Mouse (Mus musculus) kidney, adult 2 months (tissue): ENCODE measurements at regions not wholly inside any gene's neighbourhood (a gene's known extent, or its start where the extent isn't known, plus 50 kb on each side); places are given as distances from the start of the nearest gene placed in this dataset.

Experiments used
- DNase-seq: peaks from one replicate; pipeline ENCODE4 v3.0.0; 2021
- H3K27ac ChIP-seq: fragments of 200-500 bp; 2 replicates; pipeline ENCODE4 v1.5.1; 2012; ENCODE audit warnings: low read depth, low read length, control low read depth, inconsistent platforms; ENCODE audit not compliant: insufficient read depth
- H3K27me3 ChIP-seq: fragments of 200-500 bp; replicated peaks from 2 replicates; pipeline ENCODE4 v1.6.1; 2012; ENCODE audit warnings: mild to moderate bottlenecking, moderate library complexity, low read length, inconsistent platforms; ENCODE audit not compliant: control insufficient read depth, insufficient read depth
- H3K36me3 ChIP-seq: fragments of 200-500 bp; 2 replicates; pipeline ENCODE4 v1.6.1; 2012; ENCODE audit warnings: mild to moderate bottlenecking, moderate library complexity, low read length, inconsistent platforms; ENCODE audit not compliant: control insufficient read depth, insufficient read depth
- H3K4me1 ChIP-seq: fragments of 200-500 bp; 2 replicates; pipeline ENCODE4 v1.6.1; 2011; ENCODE audit warnings: low read length; ENCODE audit not compliant: control insufficient read depth, insufficient read depth
- H3K4me3 ChIP-seq: fragments of 200-500 bp; 2 replicates; pipeline ENCODE4 v1.5.1; 2011; ENCODE audit warnings: mild to moderate bottlenecking, low read depth, low read length, control low read depth; ENCODE audit not compliant: insufficient read depth
- CTCF ChIP-seq: fragments of 200-500 bp; conservative IDR thresholded peaks from 2 replicates; pipeline ENCODE4 v1.5.1; 2011; ENCODE audit warnings: low read depth, mild to moderate bottlenecking, control low read depth, low read length, moderate library complexity, mixed read lengths; ENCODE audit not compliant: insufficient read depth, insufficient read length
- POLR2A ChIP-seq: fragments of 200-500 bp; IDR thresholded peaks from one replicate; pipeline ENCODE4 v1.6.1; 2011; ENCODE audit warnings: low read depth, low read length, control low read depth
- WGBS: fragments of 180-500 bp; shearing (Covaris S2); methylation state at CpG from one replicate; pipeline ENCODE4 v1.1.7; 2018; 5-methylcytosine and 5-hydroxymethylcytosine counted together

DNA sequence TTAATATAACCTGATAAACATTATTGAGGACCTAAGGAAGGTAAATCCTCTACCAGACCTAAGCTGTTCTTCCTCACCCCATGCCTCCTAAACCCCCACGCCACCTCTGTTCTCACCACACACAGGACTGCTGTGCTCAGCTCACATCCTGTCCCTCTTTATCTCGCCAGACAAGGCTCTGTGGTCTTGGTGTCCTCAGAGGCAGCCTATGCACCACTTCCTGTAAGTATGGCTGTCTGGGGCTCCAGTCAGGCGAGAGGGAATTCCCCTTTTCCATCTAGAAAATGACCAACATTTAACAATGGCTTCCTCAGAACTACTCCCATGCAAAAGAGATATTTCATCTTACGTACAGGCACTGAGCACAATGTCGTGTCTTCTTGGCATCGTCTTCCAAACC, 86.2 kb upstream of the Dhrs4 start:
- DNase-seq = no peak
- Histone ChIP-seq H3K27ac (no peak overlapping the region), H3K27me3 (no peaks in the 10 kb centered on the region), H3K4me1 (no peaks in the 10 kb centered on the region), H3K36me3 (no peaks in the 10 kb centered on the region), H3K4me3 (no peak overlapping the region)
- WGBS = 71% methylated on average over 6 of the region's 6 CpGs
- TF ChIP-seq CTCF (no peak), POLR2A (no peak)

DNA sequence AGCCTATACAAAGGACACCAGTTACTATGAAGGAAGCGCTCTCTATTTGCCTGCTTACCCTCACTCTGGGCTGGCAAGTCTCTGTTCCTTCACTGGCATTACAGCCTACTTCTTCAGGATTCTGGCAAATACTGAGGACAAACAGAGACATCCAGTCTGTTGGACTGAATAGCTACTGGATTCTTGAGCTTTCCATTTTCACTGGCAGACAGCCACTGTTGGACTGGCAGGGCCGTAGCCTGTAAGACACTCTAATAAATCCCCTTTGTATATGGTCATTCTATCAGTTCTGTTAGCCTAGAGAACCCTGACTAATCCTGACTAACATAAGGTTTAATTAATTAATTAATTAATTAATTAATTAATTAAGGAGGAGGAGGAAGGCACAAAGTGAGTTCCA, 72.4 kb upstream of the Dhrs4 start:
- H3K36me3 ChIP-seq = no peaks in the 10 kb centered on the region
- no peaks in the 10 kb centered on the region for H3K4me1 ChIP-seq
- DNase-seq = no peak
- H3K4me3 ChIP-seq = no peak overlapping the region
- WGBS = 90% methylated on average over 2 of the region's 2 CpGs
- TF ChIP-seq CTCF (no peak), POLR2A (no peak)
- H3K27me3 ChIP-seq = no peaks in the 10 kb centered on the region
- no peak overlapping the region for H3K27ac ChIP-seq
